Mouse (Mus musculus): ENCODE measurements around the gene Kmt2e. TPM values are rescaled to one million over a fixed set of nuclear protein-coding genes. Genes with fewer than 3 reads are reported as not detected.

The Kmt2e gene
- polyA plus RNA-seq, 1 experiment: 12.2 TPM

DNA sequence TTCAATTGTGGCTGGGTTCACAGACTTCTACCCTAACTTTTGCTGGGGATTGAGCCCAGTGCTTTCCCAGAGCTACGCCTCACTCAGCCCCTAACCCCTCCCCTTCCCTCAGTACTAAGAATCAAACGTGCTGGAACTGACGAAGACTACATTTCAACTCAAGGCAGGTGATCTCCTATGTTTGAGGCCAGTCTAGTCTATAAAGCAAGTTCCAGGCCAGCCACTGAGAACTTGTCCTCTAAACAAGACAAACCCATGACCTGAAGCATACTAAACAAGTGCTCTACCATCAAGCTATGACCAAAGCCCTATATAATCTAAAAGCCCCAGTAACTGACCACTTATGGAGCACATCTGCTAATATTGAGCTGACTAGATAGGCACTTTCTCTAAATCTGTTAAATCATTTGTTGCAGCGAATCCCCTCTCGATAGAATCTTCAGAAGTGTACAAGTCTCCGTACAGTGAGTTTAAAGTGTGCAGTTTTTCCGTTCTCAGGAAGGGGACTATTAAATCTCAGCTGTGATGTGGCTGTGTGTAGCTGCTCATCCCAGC, 14.5 kb upstream of the Kmt2e start:
- Histone ChIP-seq H3K36me3 (ENCODE audit: control insufficient read depth, insufficient read depth, low read length) (peaks cover 16% of the 10 kb centered on the region), H3K4me3 (ENCODE audit: low read depth, low read length) (no peak overlapping the region), H3K27ac (ENCODE audit: insufficient read depth, low read depth, low read length) (no peak overlapping the region), H3K4me1 (ENCODE audit: control insufficient read depth, insufficient read depth, insufficient read length, low read length) (peaks cover 6% of the 10 kb centered on the region; the same call in 1 of the 2 replicates), H3K27me3 (ENCODE audit: control insufficient read depth, insufficient read depth, low read length) (no peaks in the 10 kb centered on the region)
- TF ChIP-seq CTCF (IDR thresholded peaks at IDR 0.05; ENCODE audit: extremely low read depth, insufficient read length, insufficient replicate concordance, low read depth, low read length): no peak
- TF ChIP-seq POLR2A (IDR thresholded peaks at IDR 0.05; ENCODE audit: low read depth, low read length): no peak
- 41% methylated on average over 7 of the region's 7 CpGs for WGBS

DNA sequence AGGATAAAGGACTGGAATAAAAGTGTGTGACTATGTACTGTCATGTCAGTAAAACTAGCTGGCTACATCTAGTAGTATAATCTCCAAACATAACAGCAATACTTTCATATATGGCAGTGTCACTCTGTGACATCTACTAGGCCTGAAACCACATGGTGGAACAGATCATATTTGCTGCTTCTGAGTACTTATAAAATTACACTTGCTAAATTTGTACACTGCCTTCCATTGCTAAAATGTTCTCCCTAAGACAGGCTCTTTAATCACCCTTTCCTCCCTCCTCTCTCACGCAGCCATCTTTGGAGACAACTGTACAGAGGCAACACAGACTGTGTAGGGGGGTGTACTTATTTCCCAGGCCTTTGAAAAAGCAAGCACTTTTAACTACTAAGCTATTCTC, 13.8 kb upstream of the Kmt2e start:
- WGBS: 42% methylated on average over 1 of the region's 1 CpGs

DNA sequence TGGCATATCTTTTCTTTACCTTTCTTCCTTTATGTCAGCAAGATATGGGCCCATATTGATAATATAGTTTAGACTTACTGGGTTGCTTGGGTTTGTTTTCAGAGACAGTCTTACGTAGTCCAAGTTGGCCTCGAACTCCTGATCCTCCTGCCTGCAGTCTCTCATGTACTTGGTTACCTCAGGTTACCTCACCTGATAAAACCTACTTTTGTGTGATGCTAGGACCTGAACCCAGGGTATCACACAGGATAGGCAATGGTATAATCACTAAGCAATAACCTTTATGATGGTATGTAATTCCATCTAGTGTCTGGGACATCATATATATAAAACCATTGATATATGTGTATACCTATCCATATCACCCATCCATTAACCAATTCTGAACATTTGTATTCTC, 12.8 kb upstream of the Kmt2e start:
- peaks cover 18% of the 10 kb centered on the region for H3K36me3 ChIP-seq (ENCODE audit: control insufficient read depth, insufficient read depth, low read length)
- H3K27ac ChIP-seq (ENCODE audit: insufficient read depth, low read depth, low read length): no peak overlapping the region
- TF ChIP-seq POLR2A (IDR thresholded peaks at IDR 0.05; ENCODE audit: low read depth, low read length): no peak
- no peak for TF ChIP-seq CTCF (IDR thresholded peaks at IDR 0.05; ENCODE audit: extremely low read depth, insufficient read length, insufficient replicate concordance, low read depth, low read length)
- no peak overlapping the region for H3K4me3 ChIP-seq (ENCODE audit: low read depth, low read length)
- WGBS: 83% methylated on average over 2 of the region's 2 CpGs
- H3K4me1 ChIP-seq (ENCODE audit: control insufficient read depth, insufficient read depth, insufficient read length, low read length): peaks cover 5% of the 10 kb centered on the region; the same call in 1 of the 2 replicates
- H3K27me3 ChIP-seq (ENCODE audit: control insufficient read depth, insufficient read depth, low read length): no peaks in the 10 kb centered on the region

More for the DNA sequence above, 13.8 kb upstream of the Kmt2e start:
- Histone ChIP-seq H3K36me3 (ENCODE audit: control insufficient read depth, insufficient read depth, low read length) (peaks cover 17% of the 10 kb centered on the region), H3K27me3 (ENCODE audit: control insufficient read depth, insufficient read depth, low read length) (no peaks in the 10 kb centered on the region), H3K4me1 (ENCODE audit: control insufficient read depth, insufficient read depth, insufficient read length, low read length) (peaks cover 7% of the 10 kb centered on the region; the same call in 1 of the 2 replicates), H3K4me3 (ENCODE audit: low read depth, low read length) (no peak overlapping the region), H3K27ac (ENCODE audit: insufficient read depth, low read depth, low read length) (no peak overlapping the region)
- TF ChIP-seq POLR2A (IDR thresholded peaks at IDR 0.05; ENCODE audit: low read depth, low read length) (no peak), CTCF (IDR thresholded peaks at IDR 0.05; ENCODE audit: extremely low read depth, insufficient read length, insufficient replicate concordance, low read depth, low read length) (no peak)

DNA sequence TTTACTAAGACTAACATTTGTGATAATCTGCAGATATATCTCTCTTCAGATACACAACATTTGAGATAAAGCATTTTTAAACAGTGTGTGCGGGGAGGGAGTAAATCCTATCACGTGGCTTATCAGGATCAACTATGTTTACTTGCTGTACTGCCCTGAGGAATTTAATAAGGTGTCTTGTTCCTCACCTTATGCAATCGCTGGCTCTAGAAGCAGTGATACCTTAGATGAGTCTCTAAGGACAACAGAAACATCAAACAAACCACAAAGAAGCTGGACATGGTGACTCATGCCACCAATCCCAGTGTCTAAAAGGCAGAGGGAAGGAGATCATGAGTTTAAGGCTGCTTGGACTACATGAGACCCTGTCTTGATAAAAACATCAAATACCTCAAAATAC, 11.2 kb upstream of the Kmt2e start:
- WGBS: 25% methylated on average over 3 of the region's 3 CpGs
- Histone ChIP-seq H3K27me3 (ENCODE audit: control insufficient read depth, insufficient read depth, low read length) (no peaks in the 10 kb centered on the region), H3K4me3 (ENCODE audit: low read depth, low read length) (no peak overlapping the region), H3K27ac (ENCODE audit: insufficient read depth, low read depth, low read length) (no peak overlapping the region), H3K36me3 (ENCODE audit: control insufficient read depth, insufficient read depth, low read length) (peaks cover 22% of the 10 kb centered on the region), H3K4me1 (ENCODE audit: control insufficient read depth, insufficient read depth, insufficient read length, low read length) (peaks cover 13% of the 10 kb centered on the region; the same call in 1 of the 2 replicates)
- TF ChIP-seq POLR2A (IDR thresholded peaks at IDR 0.05; ENCODE audit: low read depth, low read length): no peak
- no peak for TF ChIP-seq CTCF (IDR thresholded peaks at IDR 0.05; ENCODE audit: extremely low read depth, insufficient read length, insufficient replicate concordance, low read depth, low read length)

DNA sequence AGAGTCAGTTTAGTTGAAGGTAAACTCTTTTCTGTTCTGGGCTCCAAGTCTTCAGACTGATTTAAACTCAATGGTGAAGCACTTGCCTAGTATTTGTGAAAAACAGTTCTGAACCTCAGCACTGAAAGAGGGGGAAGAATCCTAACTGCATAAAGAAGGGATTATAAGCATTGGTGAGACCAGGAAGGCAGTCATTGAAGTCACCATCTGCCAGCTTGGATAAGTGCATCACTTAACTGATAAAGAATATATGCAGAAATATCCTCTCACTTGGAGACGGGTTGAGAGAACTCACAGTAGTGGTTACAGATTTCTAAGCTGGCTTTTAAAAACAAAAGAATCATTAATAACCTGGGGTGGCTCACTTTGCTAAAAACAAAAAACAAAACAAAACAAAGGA, 6.7 kb upstream of the Kmt2e start:
- no peak overlapping the region for H3K27ac ChIP-seq (ENCODE audit: insufficient read depth, low read depth, low read length)
- no peak for TF ChIP-seq POLR2A (IDR thresholded peaks at IDR 0.05; ENCODE audit: low read depth, low read length)
- no peak for TF ChIP-seq CTCF (IDR thresholded peaks at IDR 0.05; ENCODE audit: extremely low read depth, insufficient read length, insufficient replicate concordance, low read depth, low read length)
- no peaks in the 10 kb centered on the region for H3K27me3 ChIP-seq (ENCODE audit: control insufficient read depth, insufficient read depth, low read length)
- H3K36me3 ChIP-seq (ENCODE audit: control insufficient read depth, insufficient read depth, low read length): peaks cover 21% of the 10 kb centered on the region
- peaks cover 11% of the 10 kb centered on the region; the same call in 1 of the 2 replicates for H3K4me1 ChIP-seq (ENCODE audit: control insufficient read depth, insufficient read depth, insufficient read length, low read length)
- 31% methylated on average over 1 of the region's 1 CpGs for WGBS
- H3K4me3 ChIP-seq (ENCODE audit: low read depth, low read length): no peak overlapping the region

DNA sequence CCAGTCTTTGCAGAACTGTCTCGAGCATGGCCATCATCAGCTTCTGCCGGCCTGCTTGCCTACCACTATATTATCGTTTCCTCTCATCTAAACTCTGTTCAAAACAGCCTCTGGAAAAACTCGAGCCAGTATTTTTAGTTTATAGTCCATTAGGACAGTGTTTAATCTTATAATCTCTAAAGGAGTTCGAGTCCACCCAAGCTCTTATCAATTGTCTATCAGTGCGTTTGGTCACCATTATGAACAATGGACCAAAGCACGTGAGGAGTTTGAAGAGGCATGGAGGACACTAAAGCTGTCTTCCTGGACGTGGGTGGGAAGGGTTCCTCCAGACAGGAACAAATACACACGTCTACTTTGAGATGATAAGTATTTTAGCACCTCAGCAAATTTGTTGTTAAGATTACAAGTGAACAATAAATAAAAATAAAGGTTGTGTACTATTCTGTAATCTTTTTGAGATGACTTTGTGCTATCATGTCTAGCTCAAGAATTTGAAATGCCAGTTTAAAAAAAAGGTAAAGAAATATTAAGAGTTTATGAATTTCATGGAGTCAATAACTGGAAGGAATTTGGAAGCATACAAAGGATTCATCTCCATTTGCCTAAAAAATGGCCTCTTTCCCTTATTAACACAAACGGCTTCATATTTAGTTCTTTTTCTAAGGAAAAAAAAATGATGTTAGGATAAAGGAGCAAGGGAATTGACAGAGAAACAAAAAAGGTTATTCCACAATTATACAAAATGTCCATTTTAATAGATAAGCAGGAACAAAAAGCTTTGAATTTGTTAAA, 3.0 kb upstream of the Kmt2e start:
- no peak for TF ChIP-seq CTCF (IDR thresholded peaks at IDR 0.05; ENCODE audit: extremely low read depth, insufficient read length, insufficient replicate concordance, low read depth, low read length)
- TF ChIP-seq POLR2A (IDR thresholded peaks at IDR 0.05; ENCODE audit: low read depth, low read length): no peak
- H3K4me1 ChIP-seq (ENCODE audit: control insufficient read depth, insufficient read depth, insufficient read length, low read length): peaks cover 8% of the 10 kb centered on the region; the same call in 1 of the 2 replicates
- H3K4me3 ChIP-seq (ENCODE audit: low read depth, low read length): no peak overlapping the region
- H3K27ac ChIP-seq (ENCODE audit: insufficient read depth, low read depth, low read length): no peak overlapping the region
- peaks cover 6% of the 10 kb centered on the region for H3K36me3 ChIP-seq (ENCODE audit: control insufficient read depth, insufficient read depth, low read length)
- H3K27me3 ChIP-seq (ENCODE audit: control insufficient read depth, insufficient read depth, low read length): no peaks in the 10 kb centered on the region
- 1% methylated on average over 10 of the region's 10 CpGs for WGBS
